Comparison of ENCODE assay signal across 8 mouse cellular contexts in the genomic region with DNA sequence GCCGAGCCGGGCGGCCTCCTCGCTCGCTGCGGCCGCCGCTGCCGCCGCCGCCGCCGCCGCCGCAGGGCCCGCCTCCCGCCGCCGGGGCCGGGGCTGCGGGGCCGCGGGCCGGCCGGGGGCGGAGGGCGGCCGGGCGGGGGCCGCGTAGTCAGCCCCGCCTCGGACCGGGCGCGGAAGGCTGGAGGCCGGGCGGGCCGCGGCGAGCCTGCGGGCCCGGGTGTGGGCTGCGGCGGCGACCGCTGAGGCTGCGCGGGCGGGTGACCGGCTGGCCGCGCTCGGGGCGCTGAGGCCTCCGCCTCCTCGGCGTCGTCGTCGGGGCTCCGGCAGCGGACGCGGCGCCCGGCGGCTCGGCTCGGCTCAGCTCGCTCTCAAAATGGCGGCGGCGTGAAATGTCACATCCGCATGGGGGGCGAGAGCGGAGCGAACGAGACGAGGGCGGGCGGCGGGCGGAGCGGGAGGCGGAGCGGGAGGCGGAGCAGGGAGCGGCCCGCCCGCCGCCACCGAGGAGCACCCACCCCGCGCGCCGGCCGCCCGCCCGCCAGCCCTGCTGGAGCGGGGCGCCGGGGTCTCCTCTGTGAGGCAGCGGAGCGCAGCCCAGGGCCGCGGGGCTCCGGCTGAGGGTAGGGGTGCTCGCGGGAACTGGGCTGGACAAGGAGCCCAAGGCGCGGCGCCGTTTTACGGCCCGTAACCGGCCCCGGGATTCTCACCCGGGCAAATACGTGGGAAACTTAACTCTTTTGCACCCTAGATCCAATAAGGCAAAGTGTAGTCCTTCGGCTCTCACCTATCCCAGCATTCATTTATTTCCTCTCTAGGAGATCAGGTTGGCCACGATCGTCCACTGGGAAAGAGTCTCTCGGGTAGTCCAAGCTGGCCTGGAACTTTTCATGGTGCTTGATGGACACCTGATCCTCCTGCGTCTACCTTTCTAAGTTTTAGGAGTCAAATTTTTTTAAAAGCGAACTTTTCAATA. TPM values are rescaled to one million over a fixed set of nuclear protein-coding genes. Genes with fewer than 3 reads are reported as not detected.
DNase-seq lines count a peak whose midpoint lies in the region; ATAC-seq and TF ChIP-seq lines count a peak whose summit lies in the region.

No protein-coding gene starts in this region.

- H3K4me2 ChIP-seq in hindbrain, postnatal 0 days (ENCODE audit: low read depth, low read length): peak overlapping the region; percentile 96

- peak overlapping the region; percentile 97 for H3K9ac ChIP-seq in hindbrain, postnatal 0 days (replicated peaks; ENCODE audit: low read length)

- H3K4me1 ChIP-seq in hindbrain, postnatal 0 days (ENCODE audit: insufficient read depth, low read length): peaks cover 17% of the 10 kb centered on the region

- H3K9me3 ChIP-seq in hindbrain, postnatal 0 days (ENCODE audit: low read length): no peaks in the 10 kb centered on the region

- peak overlapping the region; percentile 83 for H3K4me3 ChIP-seq in gastrocnemius, adult 2 months
- peak overlapping the region; percentile 98 for H3K4me3 ChIP-seq in hindbrain, postnatal 0 days (ENCODE audit: low read length)
- peak overlapping the region; percentile 79 for H3K4me3 ChIP-seq in left cerebral cortex, adult 2 months

- peak overlapping the region; percentile 90 for H3K27ac ChIP-seq in gastrocnemius, adult 2 months
- H3K27ac ChIP-seq in hindbrain, postnatal 0 days: peak overlapping the region; percentile 97
- H3K27ac ChIP-seq in left cerebral cortex, adult 2 months: peak overlapping the region; percentile 75

- peak; percentile 90 for DNase-seq in ZHBTc4 (ENCODE audit: low read depth, low spot score)
- DNase-seq in cerebellum, postnatal 4 days (ENCODE audit: low spot score in 2 of 2): peak; percentile 77 to 88
- peak; percentile 95 for DNase-seq in gastrocnemius, adult 2 months
- DNase-seq in hindbrain, postnatal 0 days (ENCODE audit: low spot score): peak; percentile 96
- DNase-seq in left cerebral cortex, adult 2 months (ENCODE audit: extremely low spot score in 1 of 2, low spot score in 2 of 2): peak; percentile 90 to 93
- peak; percentile 93 for DNase-seq in right cerebral cortex, adult 18-20 months
- DNase-seq in urinary bladder, adult 2 months (ENCODE audit: low spot score): peak; percentile 87

- no peak for TF ChIP-seq CTCF in gastrocnemius, adult 2 months (IDR thresholded peaks at IDR 0.05)
- no peak for TF ChIP-seq CTCF in hindbrain, postnatal 0 days (IDR thresholded peaks at IDR 0.05; ENCODE audit: low read depth)
- no peak for TF ChIP-seq CTCF in left cerebral cortex, adult 2 months (IDR thresholded peaks at IDR 0.05)

- H3K36me3 ChIP-seq in hindbrain, postnatal 0 days (ENCODE audit: insufficient read depth, low read length): no peaks in the 10 kb centered on the region

- H3K27me3 ChIP-seq in hindbrain, postnatal 0 days (ENCODE audit: insufficient read depth, low read length): no peaks in the 10 kb centered on the region

- intact Hi-C loops in gastrocnemius, adult 2 months (cut with DNase I): loop anchor here (2.0 kb wide), 1 partner anchor 30 kb away; no protein-coding TSS in a partner anchor
- intact Hi-C loops in left cerebral cortex, adult 2 months (cut with DNase I): loop anchor here (2.0 kb wide), 2 partner anchors 24 to 90 kb away; no protein-coding TSS in a partner anchor

- 1% methylated on average over 84 of the region's 126 CpGs for WGBS in hindbrain, postnatal 0 days

- peak; percentile 94 for ATAC-seq in hindbrain, postnatal 0 days
- peak; percentile 94 for ATAC-seq in megakaryocyte, adult 5-6 weeks (ENCODE audit: poor library complexity, severe bottlenecking)

RNA-seq across cellular contexts. Expression of a gene that starts 53.3 kb away (rescaled TPM):
- total RNA-seq in gastrocnemius, adult 2 months (2021): 10 to 100 TPM; 61.8 to 69.1 TPM
- 69.8 and 83.7 TPM in 2 replicates for total RNA-seq in hindbrain, postnatal 0 days (2014; rRNA removed)
- 17.5 and 18.9 TPM in 2 replicates for polyA plus RNA-seq in hindbrain, postnatal 0 days (2015; fragmentation: Nextera tagmentation; extraction: Ambion mirVana)
- 100 to 1,000 TPM; 167 to 182 TPM for total RNA-seq in left cerebral cortex, adult 2 months (2021)
- total RNA-seq in megakaryocyte, adult 5-6 weeks (2015): 127 and 132 TPM in 2 replicates
- total RNA-seq in megakaryocyte, adult 5-6 weeks (2017): 122 and 137 TPM in 2 replicates
- polyA plus RNA-seq in urinary bladder, adult 2 months (2012; rRNA removed): 61.8 and 67.7 TPM in 2 replicates

RNA-seq across cellular contexts. Expression of a gene that starts 58.3 kb away (rescaled TPM):
- not detected for total RNA-seq in gastrocnemius, adult 2 months (2021)
- total RNA-seq in hindbrain, postnatal 0 days (2014; rRNA removed): not detected in 2 replicates
- polyA plus RNA-seq in hindbrain, postnatal 0 days (2015; fragmentation: Nextera tagmentation; extraction: Ambion mirVana): not detected in 2 replicates
- not detected for total RNA-seq in left cerebral cortex, adult 2 months (2021)
- total RNA-seq in megakaryocyte, adult 5-6 weeks (2015): not detected in 2 replicates
- not detected in 2 replicates for total RNA-seq in megakaryocyte, adult 5-6 weeks (2017)
- not detected in 2 replicates for polyA plus RNA-seq in urinary bladder, adult 2 months (2012; rRNA removed)

Comparison
In these comparisons a context has a peak if more than half of its experiments do, and no peak if none do; other contexts are left out.
1. Peak in every context shown above with its lines: DNase-seq, ATAC-seq, H3K4me3 ChIP-seq and H3K27ac ChIP-seq.